Mouse (Mus musculus): ENCODE measurements around the gene Galnt15.
"Not testable (repeated sequence)": the region's sequence is repeated elsewhere in the genome, so short reads cannot be mapped to it uniquely, and the experiment has no call there.

- not testable (repeated sequence) for TF ChIP-seq CTCF (IDR thresholded peaks at IDR 0.05; ENCODE audit: low read depth, low read length); POLR2A (IDR thresholded peaks at IDR 0.05; ENCODE audit: insufficient read depth, low read length)
Observed at GRCm38 (mm10) chr14:32087584-32088248, 58.9 kb downstream of the Galnt15 start.
